Mouse (Mus musculus) intestine, embryonic 14.5 days (tissue): Measurements from ENCODE around the gene Gm28053. TPM values are rescaled to one million over a fixed set of nuclear protein-coding genes. Genes with fewer than 3 reads are reported as not detected.

Experiments used
- ATAC-seq: fragments of 200-750 bp; cut with Nextera tagmentation; replicated peaks from 2 replicates; pipeline ENCODE4 v1.8.0; 2017; ENCODE audit warnings: low read depth, moderate number of reproducible peaks, moderate TSS enrichment, moderate library complexity; ENCODE audit not compliant: low FRiP score, low TSS enrichment
- DNase-seq: peaks from one replicate; pipeline ENCODE4 v3.0.0-alpha.2; 2018; ENCODE audit warnings: low spot score
- H3K27ac ChIP-seq: fragments of 300-500 bp; sonication (generic); 2 replicates; pipeline ENCODE4 v1.5.1; 2014; ENCODE audit warnings: low read depth, mild to moderate bottlenecking, control low read depth
- H3K27me3 ChIP-seq: fragments of 300-500 bp; sonication (generic); replicated peaks from 2 replicates; pipeline ENCODE4 v1.6.1; 2014; ENCODE audit warnings: low read length, control low read depth; ENCODE audit not compliant: control insufficient read depth, insufficient read depth
- H3K36me3 ChIP-seq: fragments of 300-500 bp; sonication (generic); 2 replicates; pipeline ENCODE4 v1.6.1; 2014; ENCODE audit warnings: low read length, control low read depth; ENCODE audit not compliant: control insufficient read depth, insufficient read depth
- H3K4me1 ChIP-seq: fragments of 300-500 bp; sonication (generic); replicated peaks from 2 replicates; pipeline ENCODE4 v1.6.1; 2014; ENCODE audit warnings: low read length, control low read depth, mixed read lengths; ENCODE audit not compliant: control insufficient read depth, insufficient read depth
- H3K4me2 ChIP-seq: fragments of 300-500 bp; sonication (generic); 2 replicates; pipeline ENCODE4 v1.6.1; 2014; ENCODE audit warnings: low read length
- H3K4me3 ChIP-seq: fragments of 300-500 bp; sonication (generic); 2 replicates; pipeline ENCODE4 v1.5.1; 2014; ENCODE audit warnings: low read depth, low read length, control low read depth, mixed read lengths
- H3K9ac ChIP-seq: fragments of 300-500 bp; sonication (generic); 2 replicates; pipeline ENCODE4 v1.6.1; 2014; ENCODE audit warnings: mild to moderate bottlenecking, low read length
- H3K9me3 ChIP-seq: fragments of 300-500 bp; sonication (generic); 2 replicates; pipeline ENCODE4 v1.6.1; 2016; ENCODE audit warnings: low read length, control low read depth; ENCODE audit not compliant: control insufficient read depth
- WGBS: fragments of 180-500 bp; shearing (Covaris S2); extraction: QIAGEN DNeasy Blood & Tissue Kit; methylation state at CpG from one replicate; pipeline ENCODE4 v1.1.7; 2014; 5-methylcytosine and 5-hydroxymethylcytosine counted together
- polyA plus RNA-seq: library from polyadenylated mRNA; unstranded; fragments of >200 nt; fragmentation: Nextera tagmentation; extraction: Ambion mirVana; gene quantifications from 2 replicates; pipeline ENCODE4 v1.2.1, GENCODE M21; 2014

Gm28053 gene
- 1.4 and 4.9 TPM in 2 replicates for polyA plus RNA-seq

DNA sequence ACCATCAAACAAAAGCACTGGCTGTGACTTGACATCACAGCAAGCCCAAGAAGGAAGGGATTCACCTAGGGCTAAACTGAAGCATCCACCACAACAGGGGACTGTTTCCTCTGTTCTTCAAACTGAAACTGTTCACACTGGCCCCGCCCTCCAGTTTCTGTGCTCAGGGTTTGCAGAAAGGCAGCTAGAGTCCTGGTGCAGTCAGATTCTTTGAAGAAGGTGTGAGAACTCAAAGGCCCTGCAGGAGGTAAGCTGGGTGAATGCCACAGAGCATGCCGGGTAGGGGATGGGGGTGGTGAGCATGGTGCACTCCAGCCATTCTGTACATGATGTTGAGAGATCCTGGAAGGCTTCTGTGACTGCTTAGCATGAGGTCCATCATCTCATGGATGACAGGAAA, at the start of gene Gm28053, which contains the start of gene Gimap7:
Gm28053 (plus strand) TSS at position 153 of the 400 bp plus-strand sequence.
Gimap7 (plus strand) TSS at position 167 of the 400 bp plus-strand sequence.
- Histone ChIP-seq H3K4me2 (no peak within 1 kb of the TSS), H3K36me3 (no peaks in the 10 kb centered on the region), H3K27me3 (no peaks in the 10 kb centered on the region), H3K9me3 (no peaks in the 10 kb centered on the region), H3K4me1 (no peaks in the 10 kb centered on the region), H3K27ac (no peak within 1 kb of the TSS), H3K4me3 (no peak within 1 kb of the TSS), H3K9ac (no peak within 1 kb of the TSS)
- WGBS = 57% methylated on average over 2 of the region's 2 CpGs
- DNase-seq = peak; percentile 34
- no peak for ATAC-seq

DNA sequence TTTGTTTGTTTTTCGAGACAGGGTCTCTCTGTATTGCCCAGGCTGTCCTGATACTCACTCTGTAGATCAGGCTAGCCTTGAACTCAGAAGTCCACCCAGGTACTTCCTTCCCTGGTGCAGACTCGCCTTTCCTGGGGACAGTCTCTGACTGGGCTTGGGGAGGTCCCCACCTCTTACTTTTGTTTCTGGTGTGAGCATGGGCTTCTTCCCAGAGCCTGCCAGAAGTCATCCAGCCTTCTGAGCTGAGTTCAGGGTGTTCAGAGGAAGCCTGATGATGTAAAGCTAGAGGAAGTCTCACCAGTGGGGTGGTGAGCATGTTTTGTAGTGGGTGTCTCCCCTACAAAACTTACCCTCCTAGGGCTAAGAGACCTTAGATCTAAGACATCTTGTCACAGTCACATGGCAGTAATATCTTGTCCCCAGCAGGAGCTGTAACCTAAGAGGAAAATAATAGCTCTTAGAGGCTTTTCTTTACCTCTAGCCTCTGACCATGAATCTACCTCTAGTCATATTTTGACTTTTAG, 48.9 kb upstream of the Gm28053 start:
- 76% methylated on average over 2 of the region's 2 CpGs for WGBS
- H3K4me3 ChIP-seq = no peak overlapping the region
- no peaks in the 10 kb centered on the region for H3K36me3 ChIP-seq
- H3K9ac ChIP-seq = no peak overlapping the region
- no peaks in the 10 kb centered on the region for H3K4me1 ChIP-seq
- H3K27me3 ChIP-seq = no peaks in the 10 kb centered on the region
- H3K27ac ChIP-seq = no peak overlapping the region
- DNase-seq (no peak), ATAC-seq (no peak)
- H3K9me3 ChIP-seq = no peaks in the 10 kb centered on the region
- H3K4me2 ChIP-seq = no peak overlapping the region

DNA sequence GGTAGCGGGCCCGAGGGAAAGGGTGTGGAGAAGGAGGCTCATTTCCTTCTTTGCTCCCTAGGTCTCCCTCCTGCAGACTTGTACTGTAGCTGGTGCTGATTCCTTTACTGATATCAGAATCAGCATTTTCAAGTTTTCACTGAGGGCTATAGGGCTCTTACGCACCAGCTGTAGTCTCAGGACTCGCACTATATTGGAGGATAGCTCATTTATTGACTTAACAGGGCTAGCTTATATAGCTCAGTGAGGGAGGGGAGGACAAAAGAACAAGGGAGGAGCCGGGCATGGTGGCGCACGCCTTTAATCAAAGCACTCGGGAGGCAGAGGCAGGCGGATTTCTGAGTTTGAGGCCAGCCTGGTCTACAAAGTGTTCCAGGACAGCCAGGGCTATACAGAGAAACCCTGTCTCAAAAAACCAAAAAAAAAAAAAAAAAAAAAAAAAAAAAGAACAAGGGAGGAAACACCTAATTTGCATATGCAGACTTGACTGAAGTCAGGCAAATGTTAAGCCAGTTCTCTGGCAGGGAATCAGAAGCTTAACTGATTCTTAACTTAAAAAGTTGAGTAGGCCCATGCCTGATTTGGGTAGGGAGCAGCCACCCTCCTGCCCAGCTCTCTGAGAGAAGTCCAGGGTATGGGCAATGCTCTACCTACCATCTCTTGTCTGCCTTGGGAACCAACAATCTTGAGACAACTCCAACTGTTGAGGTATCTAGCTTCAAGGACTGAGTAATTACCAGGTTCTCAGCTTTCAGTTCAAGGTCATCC, 43.9 kb upstream of the Gm28053 start:
- Histone ChIP-seq H3K4me3 (no peak overlapping the region), H3K4me2 (no peak overlapping the region), H3K27ac (no peak overlapping the region), H3K27me3 (no peaks in the 10 kb centered on the region), H3K4me1 (peaks cover 10% of the 10 kb centered on the region; the same call in 1 of the 2 replicates), H3K9me3 (no peaks in the 10 kb centered on the region), H3K36me3 (peaks cover 5% of the 10 kb centered on the region; the same call in 1 of the 2 replicates), H3K9ac (no peak overlapping the region)
- WGBS = 94% methylated on average over 9 of the region's 9 CpGs
- no peak; the same call in 1 of the 2 replicates for ATAC-seq
- DNase-seq = no peak

DNA sequence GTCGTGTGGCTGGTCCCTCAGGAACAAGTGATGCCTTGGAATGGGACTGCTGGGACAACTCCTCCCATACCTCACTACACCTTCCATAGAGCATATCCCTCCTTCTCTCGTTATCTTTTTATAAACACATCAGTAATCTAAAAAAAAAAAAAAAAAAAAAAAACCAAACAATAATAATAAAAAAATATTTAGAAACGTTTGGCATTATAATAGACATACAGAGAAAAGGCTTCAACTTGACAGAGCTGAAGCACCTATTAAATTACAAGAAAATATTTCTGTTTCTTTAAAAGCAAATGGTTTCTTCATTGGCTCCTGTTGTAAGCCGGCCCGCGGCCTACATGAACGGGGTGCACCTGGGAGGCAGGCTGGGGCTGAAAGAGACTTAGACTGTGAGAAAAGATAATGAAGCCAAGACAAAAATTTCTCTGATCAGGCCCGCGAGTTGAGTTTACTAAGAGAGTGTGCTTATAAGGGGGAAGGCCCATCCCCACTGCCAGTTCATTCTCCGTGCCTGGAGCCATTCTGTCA, 42.9 kb upstream of the Gm28053 start:
- peak; percentile 65; the same call in 1 of the 2 replicates for ATAC-seq
- peak overlapping the region; percentile 47 for H3K4me2 ChIP-seq
- no peaks in the 10 kb centered on the region for H3K9me3 ChIP-seq
- no peaks in the 10 kb centered on the region for H3K27me3 ChIP-seq
- no peak overlapping the region for H3K27ac ChIP-seq
- peak overlapping the region; percentile 43 for H3K9ac ChIP-seq
- 45% methylated on average over 10 of the region's 10 CpGs for WGBS
- H3K36me3 ChIP-seq = peaks cover 5% of the 10 kb centered on the region; the same call in 1 of the 2 replicates
- H3K4me1 ChIP-seq = peaks cover 10% of the 10 kb centered on the region; the same call in 1 of the 2 replicates
- DNase-seq = no peak
- peak overlapping the region; percentile 38; the same call in 1 of the 2 replicates for H3K4me3 ChIP-seq

DNA sequence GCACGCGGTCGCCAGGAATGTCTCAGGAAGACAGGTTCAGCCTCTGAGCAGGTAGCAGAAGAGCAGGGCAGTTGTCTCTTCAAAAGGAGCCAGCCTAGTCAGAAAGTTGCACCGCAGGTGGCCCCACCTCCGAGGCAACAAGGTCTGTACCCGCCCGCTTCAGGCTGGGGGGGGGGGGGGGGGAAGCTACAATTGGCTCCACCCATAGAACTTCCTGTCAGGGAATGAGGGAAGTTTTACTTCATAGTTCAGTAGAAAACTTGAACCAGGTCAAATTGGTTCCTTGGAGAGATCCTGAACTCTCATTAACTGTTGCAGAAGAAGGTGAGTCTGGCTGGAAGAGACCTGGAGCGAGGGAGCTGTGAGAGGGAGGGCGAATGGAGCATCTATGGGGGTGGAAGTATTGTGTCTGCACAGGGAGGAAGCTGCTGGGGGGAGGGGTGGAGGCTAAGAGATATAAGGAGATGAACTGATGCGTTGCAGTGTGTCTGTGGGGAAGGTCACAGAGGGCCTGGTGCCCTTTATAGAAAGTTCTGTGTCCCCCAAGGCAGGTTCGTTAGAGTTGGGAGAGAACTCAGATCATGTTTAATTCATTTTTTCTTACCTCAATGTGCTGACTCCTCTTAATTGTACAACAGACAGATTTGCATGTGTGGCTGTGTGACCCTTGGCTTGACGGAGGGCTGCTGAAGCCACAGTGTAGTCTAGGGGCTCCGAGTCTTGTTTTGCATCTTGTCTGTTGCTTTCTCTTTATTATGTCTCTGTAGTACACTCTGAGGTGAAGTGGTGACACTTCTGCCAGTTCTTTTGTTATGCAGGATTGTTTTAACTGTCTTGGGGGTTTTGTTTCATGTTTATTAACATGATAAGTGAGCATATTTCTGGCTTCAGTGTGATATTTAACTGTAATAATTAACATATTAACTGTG, 42.2 kb upstream of the Gm28053 start, which contains the start of gene Gimap9:
Gimap9 (plus strand) TSS at position 199 of the 929 bp plus-strand sequence.
- Histone ChIP-seq H3K4me1 (peaks cover 10% of the 10 kb centered on the region; the same call in 1 of the 2 replicates), H3K9me3 (no peaks in the 10 kb centered on the region), H3K27me3 (no peaks in the 10 kb centered on the region), H3K36me3 (peaks cover 5% of the 10 kb centered on the region; the same call in 1 of the 2 replicates), H3K9ac (peak within 1 kb of the TSS; percentile 43), H3K4me2 (peak within 1 kb of the TSS; percentile 47), H3K4me3 (peak within 1 kb of the TSS; percentile 38), H3K27ac (no peak within 1 kb of the TSS)
- ATAC-seq (peak; percentile 73), DNase-seq (peak; percentile 75)
- 25% methylated on average over 11 of the region's 13 CpGs for WGBS

DNA sequence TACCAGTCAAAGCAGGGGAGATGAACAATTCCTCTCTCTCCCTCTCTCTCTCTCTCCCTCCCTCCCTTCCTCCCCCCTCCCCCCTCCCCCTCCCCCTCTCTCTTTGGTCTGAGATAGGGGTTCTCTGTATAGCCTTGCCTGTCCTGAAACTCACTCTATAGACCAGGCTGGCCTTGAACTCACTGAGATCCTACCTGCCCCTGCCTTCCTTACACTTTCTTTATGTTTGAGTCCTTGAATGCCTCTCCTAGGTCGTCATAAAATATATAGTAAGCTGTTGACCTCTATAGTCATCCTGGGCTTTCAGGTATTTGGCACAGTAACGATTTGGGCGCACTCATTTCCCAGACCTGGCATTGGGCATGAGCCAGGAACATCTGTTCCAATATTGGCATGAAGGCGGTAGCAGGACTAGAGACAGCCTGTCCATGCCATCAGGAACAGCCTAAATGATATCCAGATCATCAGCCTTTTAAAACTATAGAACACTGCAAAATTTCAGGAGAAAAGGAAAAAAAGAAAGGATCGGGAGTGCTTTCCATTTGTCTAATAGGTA, 41.5 kb upstream of the Gm28053 start:
- no peak overlapping the region for H3K9ac ChIP-seq
- H3K4me3 ChIP-seq = peak overlapping the region; percentile 38; the same call in 1 of the 2 replicates
- H3K27ac ChIP-seq = no peak overlapping the region
- peaks cover 5% of the 10 kb centered on the region; the same call in 1 of the 2 replicates for H3K36me3 ChIP-seq
- no peaks in the 10 kb centered on the region for H3K27me3 ChIP-seq
- no peaks in the 10 kb centered on the region for H3K9me3 ChIP-seq
- ATAC-seq (no peak), DNase-seq (no peak)
- WGBS = 92% methylated on average over 5 of the region's 5 CpGs
- H3K4me2 ChIP-seq = peak overlapping the region; percentile 47
- H3K4me1 ChIP-seq = peaks cover 10% of the 10 kb centered on the region; the same call in 1 of the 2 replicates

DNA sequence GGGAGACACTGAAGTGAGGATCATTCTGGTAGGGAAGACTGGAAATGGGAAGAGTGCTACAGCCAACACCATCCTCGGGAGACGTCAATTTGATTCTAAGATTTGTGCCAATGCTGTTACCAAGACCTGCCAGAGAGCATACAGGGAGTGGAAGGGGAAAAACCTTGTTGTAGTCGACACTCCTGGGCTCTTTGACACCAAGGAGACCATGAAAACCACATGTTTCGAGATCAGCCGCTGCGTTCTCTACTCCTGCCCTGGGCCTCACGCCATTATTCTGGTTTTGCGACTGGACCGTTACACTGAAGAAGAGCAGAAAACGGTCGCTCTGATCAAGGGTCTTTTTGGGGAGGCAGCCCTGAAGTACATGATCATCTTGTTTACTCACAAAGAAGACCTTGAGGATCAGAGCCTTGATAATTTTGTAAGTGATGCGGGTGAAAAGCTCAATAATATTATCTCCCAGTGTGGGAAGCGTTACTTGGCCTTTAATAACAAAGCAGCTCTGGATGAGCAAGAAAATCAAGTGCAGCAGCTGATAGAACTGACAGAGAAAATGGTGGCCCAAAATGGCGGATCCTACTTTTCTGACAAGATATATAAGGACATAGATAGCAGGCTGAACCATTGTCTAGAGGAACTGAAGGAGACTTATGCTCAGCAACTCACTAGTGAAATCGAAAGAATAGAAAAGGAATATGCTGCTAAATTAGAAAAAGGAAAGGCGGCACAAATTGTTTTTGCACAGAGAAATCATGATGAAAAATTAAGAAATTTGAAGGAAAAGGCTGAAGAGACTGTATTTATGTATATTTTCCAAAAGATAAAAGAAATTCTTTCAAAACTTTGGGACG, 40.7 kb upstream of the Gm28053 start:
- 95% methylated on average over 17 of the region's 17 CpGs for WGBS

More for the DNA sequence above, 40.7 kb upstream of the Gm28053 start:
- H3K4me1 ChIP-seq = peaks cover 10% of the 10 kb centered on the region; the same call in 1 of the 2 replicates
- DNase-seq (no peak), ATAC-seq (no peak)
- H3K27me3 ChIP-seq = no peaks in the 10 kb centered on the region
- H3K36me3 ChIP-seq = peaks cover 5% of the 10 kb centered on the region; the same call in 1 of the 2 replicates
- no peaks in the 10 kb centered on the region for H3K9me3 ChIP-seq
- no peak overlapping the region for H3K9ac ChIP-seq
- H3K27ac ChIP-seq = no peak overlapping the region
- no peak overlapping the region for H3K4me2 ChIP-seq
- H3K4me3 ChIP-seq = no peak overlapping the region
